In the genomic region with DNA sequence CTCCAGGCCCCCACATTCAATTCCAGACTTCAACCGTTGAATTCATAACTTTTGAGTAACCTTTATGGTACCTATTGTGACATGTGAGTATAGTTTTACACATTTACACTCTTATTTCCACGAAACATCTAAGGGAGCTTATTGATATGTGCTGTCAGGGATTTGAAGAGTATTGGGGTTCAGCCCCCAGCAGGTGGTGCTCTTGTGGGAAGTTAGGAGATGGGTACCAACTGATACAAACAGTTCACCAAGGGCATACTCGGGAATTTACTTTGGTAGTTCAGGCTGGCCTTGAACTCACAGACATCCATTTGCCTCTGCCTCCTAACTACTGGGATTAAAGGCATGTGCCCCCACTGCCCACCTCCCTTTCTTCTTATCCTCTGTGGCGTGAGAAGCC, we compare ENCODE assay signal across 8 mouse cellular contexts. TPM values are rescaled to one million over a fixed set of nuclear protein-coding genes. Genes with fewer than 3 reads are reported as not detected.
DNase-seq lines count a peak whose midpoint lies in the region; ATAC-seq lines count a peak whose summit lies in the region.

No protein-coding gene starts in this region.

- peak; percentile 74 for ATAC-seq in inflammation-experienced regulatory T-cells, adult 6 months

- DNase-seq in kidney, adult 18-20 months: peak; percentile 25
- no peak for DNase-seq in kidney, postnatal 4 days
- peak; percentile 53 for DNase-seq in 416B (ENCODE audit: low read depth)
- peak; percentile 41 to 51 for DNase-seq in CD8-positive naive resting alpha-beta T cell, adult 2 months (ENCODE audit: low read depth in 2 of 2, low spot score in 2 of 2)
- no peak for DNase-seq in frontal cortex, postnatal 14 days (ENCODE audit: low spot score in 2 of 2)
- no peak for DNase-seq in ovary, postnatal 10 days (ENCODE audit: low spot score)
- no peak for DNase-seq in testis, postnatal 10 days (ENCODE audit: low spot score)

RNA-seq across cellular contexts. Expression of a gene that starts 11.7 kb away (rescaled TPM):
- 10 to 100 TPM in 2 of 3 experiments, 1 to 10 TPM in 1; 9.0 to 16.4 (median 11.1) TPM for polyA plus RNA-seq in inflammation-experienced regulatory T-cells, adult 6 months (2017; shearing (Covaris generic))

Comparison
In these comparisons a context has a peak if more than half of its experiments do, and no peak if none do; other contexts are left out.
1. DNase-seq: peak in kidney, adult 18-20 months (single experiment), 416B (single experiment) and CD8-positive naive resting alpha-beta T cell, adult 2 months (2 of 2); none in kidney, postnatal 4 days (0 of 2), frontal cortex, postnatal 14 days (0 of 2), ovary, postnatal 10 days (single experiment) and testis, postnatal 10 days (single experiment).